Mouse (Mus musculus): ENCODE results near the gene Mthfr. TPM values are rescaled to one million over a fixed set of nuclear protein-coding genes. Genes with fewer than 3 reads are reported as not detected.

Mthfr gene
- total RNA-seq (2021), result 10 to 100 TPM in 1 of 2 experiments, 1 to 10 TPM in 1; 9.7 to 11.3 TPM

- DNase-seq (ENCODE audit: low spot score), result peak; percentile 99
- intact Hi-C loops (cut with DNase I), result no loop called here
Measured at GRCm38 (mm10) chr4:148038600-148039253, at the start of gene Mthfr, which contains the start of gene Clcn6. Gene Mthfr, plus strand, starts transcription at chr4:148039077. Gene Clcn6, minus strand, starts transcription at chr4:148038821.

GRCm38 (mm10) chr4:147993571-147994095 is 45.2 kb upstream of the Mthfr start:
- intact Hi-C loops (cut with DNase I), result no loop called here
- no peak for DNase-seq (ENCODE audit: low spot score)

GRCm38 (mm10) chr4:147995311-147995710 is 43.6 kb upstream of the Mthfr start:
- intact Hi-C loops (cut with DNase I), result no loop called here
- no peak for DNase-seq (ENCODE audit: low spot score)

- intact Hi-C loops (cut with DNase I), result no loop called here
- DNase-seq (ENCODE audit: low spot score), result peak; percentile 15
Measured at GRCm38 (mm10) chr4:148000202-148000772, 38.6 kb upstream of the Mthfr start, which contains the start of gene Nppa. Gene Nppa, plus strand, starts transcription at chr4:148000722.

- intact Hi-C loops (cut with DNase I), result no loop called here
- no peak for DNase-seq (ENCODE audit: low spot score)
Measured at GRCm38 (mm10) chr4:148001013-148001789, 37.7 kb upstream of the Mthfr start.

- intact Hi-C loops (cut with DNase I), result no loop called here
- DNase-seq (ENCODE audit: low spot score), result no peak
Measured at GRCm38 (mm10) chr4:148001866-148002265, 37.0 kb upstream of the Mthfr start.

- intact Hi-C loops (cut with DNase I), result no loop called here
- no peak for DNase-seq (ENCODE audit: low spot score)
Measured at GRCm38 (mm10) chr4:148004361-148004760, 34.5 kb upstream of the Mthfr start.

- intact Hi-C loops (cut with DNase I), result loop anchor here (1.0 kb wide), 1 partner anchor 48 kb away; no protein-coding TSS in a partner anchor
- no peak for DNase-seq (ENCODE audit: low spot score)
Measured at GRCm38 (mm10) chr4:148008412-148008811, 30.5 kb upstream of the Mthfr start.

GRCm38 (mm10) chr4:148009641-148010040 is 29.2 kb upstream of the Mthfr start:
- DNase-seq (ENCODE audit: low spot score), result no peak
- intact Hi-C loops (cut with DNase I), result no loop called here

GRCm38 (mm10) chr4:148011332-148011731 is 27.5 kb upstream of the Mthfr start:
- intact Hi-C loops (cut with DNase I), result no loop called here
- no peak for DNase-seq (ENCODE audit: low spot score)

GRCm38 (mm10) chr4:148012216-148012615 is 26.7 kb upstream of the Mthfr start:
- intact Hi-C loops (cut with DNase I), result no loop called here
- no peak for DNase-seq (ENCODE audit: low spot score)

- no peak for DNase-seq (ENCODE audit: low spot score)
- intact Hi-C loops (cut with DNase I), result no loop called here
Measured at GRCm38 (mm10) chr4:148015418-148015817, 23.5 kb upstream of the Mthfr start.

GRCm38 (mm10) chr4:148016981-148017380 is 21.9 kb upstream of the Mthfr start:
- no peak for DNase-seq (ENCODE audit: low spot score)
- intact Hi-C loops (cut with DNase I), result no loop called here

- intact Hi-C loops (cut with DNase I), result no loop called here
- DNase-seq (ENCODE audit: low spot score), result no peak
Measured at GRCm38 (mm10) chr4:148018410-148018809, 20.5 kb upstream of the Mthfr start.

GRCm38 (mm10) chr4:148024003-148024402 is 14.9 kb upstream of the Mthfr start:
- intact Hi-C loops (cut with DNase I), result no loop called here
- no peak for DNase-seq (ENCODE audit: low spot score)

GRCm38 (mm10) chr4:148029297-148029696 is 9.6 kb upstream of the Mthfr start:
- intact Hi-C loops (cut with DNase I), result no loop called here
- no peak for DNase-seq (ENCODE audit: low spot score)

GRCm38 (mm10) chr4:148030506-148030905 is 8.4 kb upstream of the Mthfr start:
- intact Hi-C loops (cut with DNase I), result no loop called here
- DNase-seq (ENCODE audit: low spot score), result no peak

GRCm38 (mm10) chr4:148033858-148034410 is 4.9 kb upstream of the Mthfr start:
- no peak for DNase-seq (ENCODE audit: low spot score)
- intact Hi-C loops (cut with DNase I), result no loop called here

- no peak for DNase-seq (ENCODE audit: low spot score)
- intact Hi-C loops (cut with DNase I), result no loop called here
Measured at GRCm38 (mm10) chr4:148035440-148035839, 3.4 kb upstream of the Mthfr start.

GRCm38 (mm10) chr4:148038079-148038599 is 738 bp upstream of the Mthfr start:
- intact Hi-C loops (cut with DNase I), result no loop called here
- DNase-seq (ENCODE audit: low spot score), result no peak
